Mouse (Mus musculus): ENCODE data around the gene Ip6k2. TPM values are rescaled to one million over a fixed set of nuclear protein-coding genes. Genes with fewer than 3 reads are reported as not detected.

Ip6k2 gene
- polyA plus RNA-seq, 1 experiment from 2014 or later, result 320 TPM

Small RNA genes within 50 kb of the gene (microRNA-seq; reads per million reads assigned to microRNA genes)
- gene Gm23156, result not detected

Other genes with a start within 250 kb of the Ip6k2 start
- 105 and 119 TPM in 2 replicates for gene Impdh2, start 223.5 kb upstream of the Ip6k2 start, polyA plus RNA-seq (2014; fragmentation: Nextera tagmentation; extraction: Ambion mirVana)
- gene Ndufaf3, start 216.4 kb upstream of the Ip6k2 start, polyA plus RNA-seq (2014; fragmentation: Nextera tagmentation; extraction: Ambion mirVana), result 81.7 and 96.8 TPM in 2 replicates
- gene Dalrd3, start 213.9 kb upstream of the Ip6k2 start, polyA plus RNA-seq (2014; fragmentation: Nextera tagmentation; extraction: Ambion mirVana), result 257 and 258 TPM in 2 replicates
- gene Wdr6, start 205.1 kb upstream of the Ip6k2 start, polyA plus RNA-seq (2014; fragmentation: Nextera tagmentation; extraction: Ambion mirVana), result 206 and 229 TPM in 2 replicates
- gene P4htm, start 186.1 kb upstream of the Ip6k2 start, polyA plus RNA-seq (2014; fragmentation: Nextera tagmentation; extraction: Ambion mirVana), result 31.0 and 37.3 TPM in 2 replicates
- 37.7 and 45.2 TPM in 2 replicates for gene Arih2, start 134.4 kb upstream of the Ip6k2 start, polyA plus RNA-seq (2014; fragmentation: Nextera tagmentation; extraction: Ambion mirVana)
- 24.0 and 34.8 TPM in 2 replicates for gene Slc25a20, start 121.7 kb upstream of the Ip6k2 start, polyA plus RNA-seq (2014; fragmentation: Nextera tagmentation; extraction: Ambion mirVana)
- gene Prkar2a, start 94.5 kb upstream of the Ip6k2 start, polyA plus RNA-seq (2014; fragmentation: Nextera tagmentation; extraction: Ambion mirVana), result 60.2 and 80.1 TPM in 2 replicates
- gene Nckipsd, start 24.6 kb downstream of the Ip6k2 start, polyA plus RNA-seq (2014; fragmentation: Nextera tagmentation; extraction: Ambion mirVana), result 25.4 and 30.0 TPM in 2 replicates
- 18.5 and 21.6 TPM in 2 replicates for gene Celsr3, start 42.5 kb downstream of the Ip6k2 start, polyA plus RNA-seq (2014; fragmentation: Nextera tagmentation; extraction: Ambion mirVana)
- gene Slc26a6, start 69.5 kb downstream of the Ip6k2 start, polyA plus RNA-seq (2014; fragmentation: Nextera tagmentation; extraction: Ambion mirVana), result 21.9 and 22.2 TPM in 2 replicates
- not detected in 2 replicates for gene Tmem89, start 130.8 kb downstream of the Ip6k2 start, polyA plus RNA-seq (2014; fragmentation: Nextera tagmentation; extraction: Ambion mirVana)
- gene Uqcrc1, start 152.8 kb downstream of the Ip6k2 start, polyA plus RNA-seq (2014; fragmentation: Nextera tagmentation; extraction: Ambion mirVana), result 480 and 510 TPM in 2 replicates
- 0.64 and 3.0 TPM in 2 replicates for gene Col7a1, start 169.8 kb downstream of the Ip6k2 start, polyA plus RNA-seq (2014; fragmentation: Nextera tagmentation; extraction: Ambion mirVana)
- 0.24 TPM in 1 of 2 replicates, not detected in the other for gene Ucn2, start 202.2 kb downstream of the Ip6k2 start, polyA plus RNA-seq (2014; fragmentation: Nextera tagmentation; extraction: Ambion mirVana)
- gene Pfkfb4, start 208.0 kb downstream of the Ip6k2 start, polyA plus RNA-seq (2014; fragmentation: Nextera tagmentation; extraction: Ambion mirVana), result 23.2 and 27.9 TPM in 2 replicates

Measured in neural tube, embryonic 14.5 days (tissue).